ENCODE assay signal across 9 mouse cellular contexts in the genomic region with DNA sequence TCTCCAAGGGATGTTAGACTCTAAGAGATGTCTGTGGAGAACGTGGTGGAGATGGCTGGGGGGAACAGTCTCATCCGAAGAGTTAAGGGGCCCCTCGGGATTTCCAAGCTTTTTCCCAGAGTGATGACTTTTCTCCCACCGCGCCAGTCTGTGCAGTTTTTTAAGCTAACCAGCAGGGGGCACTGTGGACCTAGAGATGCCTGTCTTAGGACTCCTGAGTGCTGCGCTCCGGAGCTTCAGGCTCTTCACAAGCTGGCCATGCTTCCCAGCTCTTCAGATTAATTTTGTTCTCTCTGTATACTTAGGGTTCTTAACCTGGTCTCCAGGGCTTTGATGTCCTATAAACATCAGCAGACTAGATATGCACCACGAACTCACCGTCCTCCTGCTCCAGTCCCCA. TPM values are rescaled to one million over a fixed set of nuclear protein-coding genes. Genes with fewer than 3 reads are reported as not detected.
A peak's percentile ranks its signal among the peaks of the same experiment; 100 is the strongest.
DNase-seq lines count a peak whose midpoint lies in the region; ATAC-seq and TF ChIP-seq lines count a peak whose summit lies in the region.
"Had no signal": no experiment of that assay in that cellular context is flagged by ENCODE, and none has a peak within 500 bp of the region (broad histone marks: within the 10 kb centered on the region; RNA-seq: fewer than 3 reads in every experiment).

No protein-coding gene starts in this region.

- peak; percentile 83 for ATAC-seq in frontal cortex, adult (ENCODE audit: low TSS enrichment)
- ATAC-seq in hindbrain, embryonic 11.5 days (ENCODE audit: low FRiP score): peak; percentile 66; the same call in 1 of the 2 replicates

- WGBS in cerebellum, adult 2 months: 12% methylated on average over 9 of the region's 9 CpGs
- WGBS in hindbrain, embryonic 11.5 days: 13% methylated on average over 9 of the region's 9 CpGs

- DNase-seq in Muller cell, postnatal 12 days (ENCODE audit: inconsistent ontology term): peak; percentile 64
- peak; percentile 61 to 72 for DNase-seq in cerebellum, adult 2 months
- peak; percentile 91 for DNase-seq in hindbrain, embryonic 11.5 days (ENCODE audit: low spot score)
- peak; percentile 56 for DNase-seq in layer of hippocampus, adult 9-10 months (ENCODE audit: low spot score)
- peak; percentile 87 for DNase-seq in lung, postnatal 14 days
- DNase-seq in retina, adult 2 months (ENCODE audit: low read depth, low spot score): peak; percentile 47
- peak; percentile 78 for DNase-seq in thymus, postnatal 25 days

- no peaks in the 10 kb centered on the region for H3K4me1 ChIP-seq in cerebellum, adult 2 months (ENCODE audit: control insufficient read depth, insufficient read depth, low read length)
- H3K4me1 ChIP-seq in hindbrain, embryonic 11.5 days (replicated peaks; ENCODE audit: control insufficient read depth, insufficient read depth, low read length): 0 out of 2 replicates have a peak, but pooled peaks cover 2% of the 10 kb centered on the region

- H3K9me3 ChIP-seq in hindbrain, embryonic 11.5 days (ENCODE audit: control insufficient read depth, low read length): no peaks in the 10 kb centered on the region
- H3K9me3 ChIP-seq: liver, embryonic 15.5 days had no signal

- H3K36me3 ChIP-seq in hindbrain, embryonic 11.5 days (ENCODE audit: control insufficient read depth, insufficient read depth, low read length): no peaks in the 10 kb centered on the region
- H3K36me3 ChIP-seq: liver, embryonic 15.5 days had no signal

- H3K9ac ChIP-seq in hindbrain, embryonic 11.5 days (ENCODE audit: low read depth, low read length): no peak overlapping the region
- H3K9ac ChIP-seq: liver, embryonic 15.5 days had no signal

- no peak overlapping the region for H3K4me3 ChIP-seq in cerebellum, adult 2 months (replicated peaks; ENCODE audit: insufficient read depth, low read depth, low read length)
- H3K4me3 ChIP-seq in hindbrain, embryonic 11.5 days (ENCODE audit: low read depth, low read length): no peak overlapping the region
- H3K4me3 ChIP-seq: liver, embryonic 15.5 days had no signal

- H3K27me3 ChIP-seq in cerebellum, adult 2 months (ENCODE audit: control insufficient read depth, insufficient read depth, low read length): peaks cover 2% of the 10 kb centered on the region; the same call in 1 of the 2 replicates
- no peaks in the 10 kb centered on the region for H3K27me3 ChIP-seq in hindbrain, embryonic 11.5 days (ENCODE audit: control insufficient read depth, insufficient read depth, low read length)
- H3K27me3 ChIP-seq: liver, embryonic 15.5 days had no signal

- no peak overlapping the region for H3K27ac ChIP-seq in cerebellum, adult 2 months (ENCODE audit: insufficient read depth, low read length)
- H3K27ac ChIP-seq in hindbrain, embryonic 11.5 days (ENCODE audit: low read depth, low read length): no peak overlapping the region
- H3K27ac ChIP-seq: liver, embryonic 15.5 days had no signal

- TF ChIP-seq POLR2A in cerebellum, adult 2 months (IDR thresholded peaks at IDR 0.05; ENCODE audit: borderline replicate concordance, insufficient read depth, low read length): no peak

- H3K4me2 ChIP-seq in hindbrain, embryonic 11.5 days (replicated peaks; ENCODE audit: low read depth, low read length): no peak overlapping the region
- H3K4me2 ChIP-seq: liver, embryonic 15.5 days had no signal

- TF ChIP-seq CTCF in cerebellum, adult 2 months (IDR thresholded peaks at IDR 0.05; ENCODE audit: borderline replicate concordance, insufficient read depth, low read depth, low read length): peak; percentile 90

RNA-seq across cellular contexts. Expression of a gene that starts 38.2 kb away (rescaled TPM):
- 0.06 and 0.10 TPM in 2 replicates for polyA plus RNA-seq in cerebellum, adult 2 months (2012; rRNA removed)
- 0.06 and 0.19 TPM in 2 replicates for polyA plus RNA-seq in hindbrain, embryonic 11.5 days (2014; fragmentation: Nextera tagmentation; extraction: Ambion mirVana)
